Mouse (Mus musculus): ENCODE results near the gene Atrx. TPM values are rescaled to one million over a fixed set of nuclear protein-coding genes. Genes with fewer than 3 reads are reported as not detected.
"Not testable (repeated sequence)": the region's sequence is repeated elsewhere in the genome, so short reads cannot be mapped to it uniquely, and the experiment has no call there.

Gene Atrx
- polyA plus RNA-seq, 1 experiment from 2014 or later: 113 TPM

DNA sequence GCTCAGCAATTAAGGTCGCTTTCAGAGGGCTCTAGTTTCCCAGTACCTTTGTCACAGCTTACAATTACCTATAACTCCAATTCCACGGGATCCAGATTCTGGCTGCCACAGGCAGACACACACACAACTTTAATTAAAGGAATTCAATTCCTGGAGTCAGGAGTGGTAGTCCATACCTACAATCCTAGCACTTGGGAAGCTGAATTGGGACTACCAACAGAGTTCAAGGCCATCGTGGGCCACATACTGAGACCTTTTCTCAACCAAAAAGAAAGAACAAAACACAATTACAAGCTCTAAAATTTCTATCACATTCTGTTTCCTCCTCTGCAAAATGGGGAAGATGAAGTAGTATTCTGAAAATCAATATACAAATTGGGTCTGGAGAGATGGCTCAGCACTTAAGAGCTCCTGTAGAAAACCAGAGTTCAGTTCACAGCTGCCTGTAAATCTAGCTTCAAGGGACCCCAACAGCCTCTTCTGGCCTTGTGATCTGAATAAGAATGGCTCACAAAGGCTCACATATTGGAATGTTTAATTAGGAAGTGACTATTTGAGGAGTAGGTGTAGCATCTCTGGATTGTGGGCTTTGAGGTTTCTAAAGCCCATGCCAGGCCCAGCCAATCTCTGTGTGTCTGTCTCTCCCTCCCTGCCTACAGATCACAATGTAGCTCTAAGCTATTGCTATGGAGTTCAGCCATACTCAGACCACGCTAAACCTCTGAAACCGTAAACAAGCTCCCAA lies 4.7 kb downstream of the Atrx start:
- no peak overlapping the region for H3K4me2 ChIP-seq
- no peak overlapping the region for H3K9ac ChIP-seq
- 0 out of 2 replicates have a peak, but pooled peaks cover 6% of the 10 kb centered on the region for H3K36me3 ChIP-seq
- no peak overlapping the region for H3K4me3 ChIP-seq
- ATAC-seq (ENCODE audit: extremely low read depth, insufficient number of reproducible peaks, low FRiP score, low TSS enrichment): no peak
- no peaks in the 10 kb centered on the region for H3K27me3 ChIP-seq (replicated peaks)
- H3K27ac ChIP-seq (replicated peaks): no peak overlapping the region
- no peaks in the 10 kb centered on the region; the same call in 1 of the 2 replicates for H3K9me3 ChIP-seq
- 81% methylated on average over 5 of the region's 5 CpGs for WGBS
- H3K4me1 ChIP-seq: peaks cover 14% of the 10 kb centered on the region

DNA sequence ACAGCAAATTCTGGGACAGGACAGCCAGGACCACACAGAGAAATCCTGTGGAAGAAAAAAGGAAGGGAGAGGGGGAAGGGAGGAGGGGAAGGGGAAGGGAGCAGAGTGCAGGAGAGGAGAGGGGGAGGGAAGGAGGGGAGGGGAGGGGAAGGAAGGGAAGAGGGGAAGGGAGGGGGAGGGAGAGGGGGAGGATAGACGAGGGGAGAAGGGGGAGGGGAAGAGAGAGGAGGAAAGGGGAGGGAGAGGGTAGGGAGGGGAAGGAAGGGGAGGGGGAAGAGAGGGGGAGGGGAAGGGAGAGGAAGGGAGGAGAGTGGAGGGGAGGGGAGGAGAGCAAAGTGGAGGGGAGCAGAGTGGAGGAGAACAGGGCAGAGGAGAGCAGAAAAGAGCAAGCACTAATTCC lies 5.3 kb downstream of the Atrx start:
- no peak for ATAC-seq (ENCODE audit: extremely low read depth, insufficient number of reproducible peaks, low FRiP score, low TSS enrichment)
- Histone ChIP-seq H3K9me3 (no peaks in the 10 kb centered on the region; the same call in 1 of the 2 replicates), H3K9ac (no peak overlapping the region), H3K27ac (replicated peaks) (no peak overlapping the region), H3K36me3 (0 out of 2 replicates have a peak, but pooled peaks cover 6% of the 10 kb centered on the region), H3K27me3 (replicated peaks) (no peaks in the 10 kb centered on the region), H3K4me2 (no peak overlapping the region), H3K4me3 (no peak overlapping the region), H3K4me1 (peaks cover 14% of the 10 kb centered on the region)
- WGBS: no CpG with 5 or more reads among the region's 1 CpGs

DNA sequence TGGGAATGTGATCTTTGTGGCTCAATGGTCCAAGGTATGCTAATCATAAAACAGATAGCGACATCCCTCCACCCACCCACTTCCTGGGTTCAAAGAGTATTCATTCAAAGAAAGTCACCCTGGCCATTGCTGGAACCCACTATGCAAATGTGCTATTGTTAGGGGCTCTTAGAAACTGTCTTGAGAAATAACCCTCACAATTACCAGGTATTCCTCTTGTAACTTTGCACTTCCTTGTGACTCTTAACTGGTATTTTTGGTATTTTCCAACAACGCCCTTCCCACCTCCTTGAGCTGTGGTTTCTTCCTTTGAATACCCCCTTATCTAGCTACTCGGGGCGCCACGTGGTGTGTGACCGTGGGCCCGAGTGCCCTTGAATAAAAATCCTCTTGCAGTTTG lies 6.2 kb downstream of the Atrx start:
- not testable (repeated sequence) for H3K36me3 ChIP-seq; H3K4me3 ChIP-seq; H3K4me2 ChIP-seq; H3K9me3 ChIP-seq; H3K9ac ChIP-seq; ATAC-seq (ENCODE audit: extremely low read depth, insufficient number of reproducible peaks, low FRiP score, low TSS enrichment); H3K27me3 ChIP-seq (replicated peaks); H3K27ac ChIP-seq (replicated peaks)
- H3K4me1 ChIP-seq: peaks cover 14% of the 10 kb centered on the region
- WGBS: 85% methylated on average over 7 of the region's 7 CpGs

DNA sequence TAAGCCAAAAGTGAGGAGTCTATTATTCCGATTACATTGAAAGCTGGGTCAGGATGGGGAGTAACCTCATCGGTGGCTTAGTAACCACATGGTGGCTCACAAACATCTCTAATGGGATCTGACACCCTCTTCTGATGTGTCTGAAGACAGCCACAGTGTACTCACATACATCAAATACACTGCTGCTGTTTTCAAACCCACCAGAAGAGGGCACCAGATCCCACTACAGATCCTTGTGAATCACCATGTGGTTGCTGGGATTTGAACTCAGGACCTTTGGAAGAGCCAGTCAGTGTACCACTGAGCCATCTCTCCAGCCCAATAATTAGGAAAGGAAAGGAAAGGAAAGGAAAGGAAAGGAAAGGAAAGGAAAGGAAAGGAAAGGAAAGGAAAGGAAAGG lies 7.8 kb downstream of the Atrx start:
- peaks cover 10% of the 10 kb centered on the region for H3K4me1 ChIP-seq
- no peaks in the 10 kb centered on the region; the same call in 1 of the 2 replicates for H3K9me3 ChIP-seq
- H3K4me2 ChIP-seq: no peak overlapping the region
- no peak overlapping the region for H3K4me3 ChIP-seq
- 0 out of 2 replicates have a peak, but pooled peaks cover 6% of the 10 kb centered on the region for H3K36me3 ChIP-seq
- no peak overlapping the region for H3K9ac ChIP-seq
- WGBS: 81% methylated on average over 2 of the region's 2 CpGs
- ATAC-seq (ENCODE audit: extremely low read depth, insufficient number of reproducible peaks, low FRiP score, low TSS enrichment): no peak
- H3K27ac ChIP-seq (replicated peaks): no peak overlapping the region
- H3K27me3 ChIP-seq (replicated peaks): no peaks in the 10 kb centered on the region

DNA sequence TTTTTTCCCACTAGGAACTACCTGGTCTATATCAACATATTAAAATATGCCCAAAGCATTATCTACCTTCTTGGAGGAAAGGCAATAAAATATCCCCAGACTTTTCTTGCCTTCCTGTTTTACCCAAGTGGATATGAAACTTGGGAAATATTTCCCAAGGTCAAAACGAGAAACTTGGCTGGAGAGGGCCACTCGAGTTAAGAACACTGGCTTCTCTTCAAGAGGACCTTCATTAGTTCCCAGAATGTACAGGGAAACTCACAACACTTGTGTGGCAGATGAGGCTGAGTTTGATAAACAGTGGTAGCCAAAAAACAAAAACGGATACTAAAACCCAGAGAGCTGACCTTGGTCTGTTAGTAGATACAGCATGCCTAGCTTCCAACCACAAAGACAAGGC lies 17.5 kb downstream of the Atrx start:
- H3K27ac ChIP-seq (replicated peaks): no peak overlapping the region
- H3K4me2 ChIP-seq: no peak overlapping the region; the same call in 1 of the 2 replicates
- H3K9ac ChIP-seq: no peak overlapping the region
- no peak overlapping the region for H3K4me3 ChIP-seq
- peaks cover 27% of the 10 kb centered on the region for H3K4me1 ChIP-seq
- 41% methylated on average over 3 of the region's 3 CpGs for WGBS
- no peaks in the 10 kb centered on the region for H3K9me3 ChIP-seq
- no peak for ATAC-seq (ENCODE audit: extremely low read depth, insufficient number of reproducible peaks, low FRiP score, low TSS enrichment)
- no peaks in the 10 kb centered on the region for H3K36me3 ChIP-seq
- no peaks in the 10 kb centered on the region for H3K27me3 ChIP-seq (replicated peaks)

DNA sequence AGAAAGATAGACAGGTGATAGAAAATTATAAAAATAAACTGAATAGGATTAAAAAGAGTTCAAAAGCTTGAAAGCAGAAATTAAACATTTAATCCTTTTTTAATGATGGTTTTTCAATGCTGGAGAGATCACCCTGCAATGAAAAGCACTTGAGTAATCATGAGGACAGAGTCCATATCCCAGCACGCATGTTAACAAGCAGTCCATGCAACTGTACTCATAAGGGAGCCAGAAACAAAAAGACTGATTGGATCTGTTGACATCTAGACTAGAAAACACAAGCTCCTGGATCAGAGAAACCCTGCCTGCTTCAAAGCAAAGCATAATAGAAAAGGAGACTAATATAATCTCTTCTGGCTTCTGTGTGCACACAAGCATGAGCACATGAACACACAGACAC lies 27.6 kb downstream of the Atrx start:
- Histone ChIP-seq H3K27ac (replicated peaks) (no peak overlapping the region), H3K36me3 (peaks cover 14% of the 10 kb centered on the region), H3K9me3 (no peaks in the 10 kb centered on the region), H3K4me3 (no peak overlapping the region), H3K4me2 (no peak overlapping the region), H3K4me1 (no peaks in the 10 kb centered on the region), H3K9ac (no peak overlapping the region), H3K27me3 (replicated peaks) (no peaks in the 10 kb centered on the region)
- WGBS: 79% methylated on average over 1 of the region's 1 CpGs
- ATAC-seq (ENCODE audit: extremely low read depth, insufficient number of reproducible peaks, low FRiP score, low TSS enrichment): no peak

DNA sequence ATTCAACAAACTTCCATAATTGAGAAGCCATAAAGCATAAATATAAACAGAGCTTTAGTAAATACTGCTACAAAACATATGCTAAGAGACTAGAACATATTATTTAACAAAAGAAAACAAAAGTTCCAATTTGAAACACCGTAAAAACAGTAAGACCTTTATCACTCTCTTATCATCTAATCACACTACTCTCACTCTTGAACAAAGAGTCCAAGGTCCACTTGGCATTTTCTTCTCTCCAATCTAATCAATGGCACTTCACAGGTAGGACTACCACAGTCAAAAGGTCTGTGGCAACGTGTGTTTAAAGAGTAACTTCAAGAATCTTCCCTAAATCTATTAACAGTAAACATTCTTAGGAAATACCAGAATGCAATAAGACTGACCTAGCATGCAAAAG lies 42.3 kb downstream of the Atrx start:
- Histone ChIP-seq H3K9me3 (no peaks in the 10 kb centered on the region), H3K4me2 (no peak overlapping the region), H3K9ac (no peak overlapping the region), H3K4me1 (no peaks in the 10 kb centered on the region), H3K27ac (replicated peaks) (no peak overlapping the region), H3K4me3 (no peak overlapping the region), H3K36me3 (peaks cover 11% of the 10 kb centered on the region; the same call in 1 of the 2 replicates), H3K27me3 (replicated peaks) (no peaks in the 10 kb centered on the region)
- ATAC-seq (ENCODE audit: extremely low read depth, insufficient number of reproducible peaks, low FRiP score, low TSS enrichment): no peak
- 75% methylated on average over 2 of the region's 2 CpGs for WGBS

DNA sequence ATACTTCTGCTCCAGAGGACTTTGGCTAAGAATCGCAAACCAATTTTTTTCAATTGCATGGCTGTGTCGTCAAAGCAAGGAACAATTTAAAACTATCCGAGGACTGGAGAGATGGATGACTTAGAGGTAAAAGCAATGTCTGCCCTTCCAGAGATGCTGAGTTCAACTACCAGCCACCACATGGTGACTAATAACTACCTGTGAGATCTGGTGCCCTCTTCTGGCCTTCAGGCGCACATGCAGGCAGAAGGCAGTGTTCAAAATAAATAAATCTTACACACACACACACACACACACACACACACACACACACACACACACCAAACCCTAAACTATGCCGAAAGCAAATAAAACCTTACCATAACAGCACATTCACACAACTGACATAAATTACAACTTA lies 64.8 kb downstream of the Atrx start:
- Histone ChIP-seq H3K4me1 (no peaks in the 10 kb centered on the region), H3K4me3 (no peak overlapping the region)
- 77% methylated on average over 5 of the region's 5 CpGs for WGBS

DNA sequence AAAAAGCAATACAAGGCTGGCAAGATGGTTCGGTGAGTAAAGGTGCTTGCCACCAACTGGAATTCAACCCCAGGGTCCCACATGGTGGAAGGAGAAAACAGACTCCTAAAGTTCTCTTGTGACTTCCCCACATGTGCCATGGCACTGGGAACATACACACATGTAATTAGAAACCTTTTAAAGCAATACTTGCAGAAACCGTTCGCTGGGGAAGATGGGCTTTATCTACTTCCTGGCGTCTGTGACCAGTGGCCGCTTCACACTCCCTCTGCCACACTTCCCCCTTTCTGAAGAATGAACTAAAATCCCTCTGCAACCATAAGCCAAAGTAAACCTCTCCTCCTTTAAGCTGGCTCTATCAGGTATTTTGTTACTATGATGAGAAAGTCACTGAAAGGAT lies 104.7 kb downstream of the Atrx start:
- H3K27me3 ChIP-seq (replicated peaks): no peaks in the 10 kb centered on the region
- WGBS: 71% methylated on average over 5 of the region's 5 CpGs
- H3K27ac ChIP-seq (replicated peaks): no peak overlapping the region
- H3K4me2 ChIP-seq: no peak overlapping the region
- ATAC-seq (ENCODE audit: extremely low read depth, insufficient number of reproducible peaks, low FRiP score, low TSS enrichment): no peak
- no peak overlapping the region for H3K4me3 ChIP-seq
- no peaks in the 10 kb centered on the region for H3K4me1 ChIP-seq
- H3K9me3 ChIP-seq: no peaks in the 10 kb centered on the region
- H3K9ac ChIP-seq: no peak overlapping the region
- peaks cover 50% of the 10 kb centered on the region for H3K36me3 ChIP-seq

More for the DNA sequence above, 64.8 kb downstream of the Atrx start:
- Histone ChIP-seq H3K27me3 (replicated peaks) (no peaks in the 10 kb centered on the region), H3K27ac (replicated peaks) (no peak overlapping the region), H3K36me3 (peaks cover 14% of the 10 kb centered on the region), H3K9me3 (no peaks in the 10 kb centered on the region), H3K4me2 (no peak overlapping the region), H3K9ac (no peak overlapping the region)
- no peak for ATAC-seq (ENCODE audit: extremely low read depth, insufficient number of reproducible peaks, low FRiP score, low TSS enrichment)

DNA sequence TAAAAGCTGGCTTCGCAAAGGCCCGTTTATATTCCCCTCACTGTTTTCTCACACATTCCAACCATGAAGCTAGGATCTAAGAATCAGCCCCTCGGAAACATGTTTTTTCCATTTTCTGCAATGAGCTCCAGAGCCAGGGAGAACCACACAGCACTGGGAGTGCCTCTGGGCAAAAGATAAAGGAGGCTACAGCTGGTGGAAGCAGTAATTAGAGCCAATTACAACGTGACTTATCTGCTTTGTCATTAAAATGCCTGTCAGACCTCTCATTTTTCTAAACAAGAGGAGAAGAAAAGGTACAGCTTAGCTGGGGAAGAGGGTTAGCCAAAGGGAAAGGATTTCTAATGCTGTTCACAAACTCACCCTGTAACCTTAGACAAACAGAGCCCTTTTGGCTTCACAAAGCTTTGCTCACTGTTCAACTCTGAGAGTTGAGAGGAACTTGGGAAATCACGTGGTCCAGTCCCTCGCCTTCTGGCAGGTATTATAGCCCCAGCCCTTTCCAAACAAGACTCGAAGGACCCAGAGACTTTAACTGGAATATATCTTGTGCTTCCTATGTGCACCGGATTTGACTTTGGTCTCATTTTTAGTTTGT lies 134.3 kb downstream of the Atrx start:
- Histone ChIP-seq H3K4me1 (no peaks in the 10 kb centered on the region), H3K36me3 (peaks cover 12% of the 10 kb centered on the region), H3K27ac (replicated peaks) (no peak overlapping the region), H3K9me3 (no peaks in the 10 kb centered on the region), H3K9ac (no peak overlapping the region), H3K4me3 (no peak overlapping the region), H3K27me3 (replicated peaks) (peaks cover 3% of the 10 kb centered on the region; the same call in 1 of the 2 replicates), H3K4me2 (no peak overlapping the region)
- ATAC-seq (ENCODE audit: extremely low read depth, insufficient number of reproducible peaks, low FRiP score, low TSS enrichment): no peak
- WGBS: 58% methylated on average over 8 of the region's 8 CpGs

DNA sequence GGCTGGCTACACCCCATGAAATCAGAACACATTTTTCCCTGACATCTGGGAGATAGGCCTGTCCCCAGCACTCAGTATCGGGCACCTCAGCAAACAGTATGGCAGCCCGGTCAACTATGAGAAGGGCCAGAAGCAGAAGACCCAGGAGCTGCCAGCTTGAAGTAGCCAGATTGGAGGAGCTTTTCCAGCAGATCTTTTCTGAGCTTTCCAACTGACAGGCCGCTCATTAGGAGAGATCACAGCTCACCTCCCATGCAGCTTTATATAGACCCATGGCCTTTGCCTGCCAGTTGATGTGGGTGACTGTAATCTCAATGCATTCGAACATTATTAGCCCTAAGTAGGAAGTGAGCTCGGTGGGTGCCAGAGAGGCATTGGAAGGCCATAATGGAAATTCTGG lies 155.9 kb downstream of the Atrx start:
- no peaks in the 10 kb centered on the region for H3K9me3 ChIP-seq
- no peak for ATAC-seq (ENCODE audit: extremely low read depth, insufficient number of reproducible peaks, low FRiP score, low TSS enrichment)
- no peak overlapping the region for H3K4me2 ChIP-seq
- WGBS: 56% methylated on average over 5 of the region's 5 CpGs
- no peak overlapping the region for H3K9ac ChIP-seq
- H3K4me1 ChIP-seq: peaks cover 12% of the 10 kb centered on the region; the same call in 1 of the 2 replicates
- H3K4me3 ChIP-seq: no peak overlapping the region
- H3K27ac ChIP-seq (replicated peaks): no peak overlapping the region
- H3K36me3 ChIP-seq: no peaks in the 10 kb centered on the region
- no peaks in the 10 kb centered on the region; the same call in 1 of the 2 replicates for H3K27me3 ChIP-seq (replicated peaks)

DNA sequence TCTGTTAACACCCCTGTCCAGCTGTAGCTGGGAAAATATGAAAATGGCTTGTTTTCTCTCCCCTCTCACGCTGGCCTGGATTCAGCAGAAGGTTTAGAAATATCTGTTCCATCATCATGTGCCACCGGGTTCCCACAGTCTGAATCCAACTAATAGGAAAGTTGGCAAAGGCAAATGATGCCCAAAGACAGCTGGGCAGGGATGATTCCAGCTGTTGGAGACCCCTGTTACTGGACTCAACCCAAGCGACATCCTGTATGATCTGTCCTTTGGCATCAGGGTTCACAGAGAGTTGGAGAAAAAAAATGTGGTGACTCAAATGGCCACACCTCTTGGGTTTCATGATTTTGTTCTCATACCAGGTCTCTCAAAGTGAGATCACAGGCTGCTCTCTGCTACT lies 161.3 kb downstream of the Atrx start:
- Histone ChIP-seq H3K9ac (no peak overlapping the region), H3K27me3 (replicated peaks) (peaks cover 39% of the 10 kb centered on the region), H3K36me3 (no peaks in the 10 kb centered on the region), H3K4me2 (no peak overlapping the region), H3K4me3 (no peak overlapping the region), H3K27ac (replicated peaks) (no peak overlapping the region), H3K9me3 (no peaks in the 10 kb centered on the region), H3K4me1 (peaks cover 11% of the 10 kb centered on the region)
- WGBS: 63% methylated on average over 3 of the region's 3 CpGs
- ATAC-seq (ENCODE audit: extremely low read depth, insufficient number of reproducible peaks, low FRiP score, low TSS enrichment): no peak

Measured in heart, embryonic 13.5 days (tissue).